Mouse (Mus musculus) testis, postnatal 10 days (tissue): ENCODE measurements around the gene Fam69a.
A peak's percentile ranks its signal among the peaks of the same experiment; 100 is the strongest.

Experiments used
- DNase-seq: peaks from one replicate; pipeline ENCODE4 v3.0.0; 2021; ENCODE audit warnings: low spot score

Gene Fam69a

GRCm38 (mm10) chr5:107904325-107904724, 82.6 kb downstream of the Fam69a start:
- DNase-seq = no peak

- no peak for DNase-seq
These were observed 85.8 kb downstream of the Fam69a start for GRCm38 (mm10) chr5:107901014-107901615.

- DNase-seq = peak; percentile 97
These were observed 86.5 kb downstream of the Fam69a start, which contains the start of gene Rpl5 for GRCm38 (mm10) chr5:107900206-107901013. Gene Rpl5 (plus strand): TSS chr5:107900502.

GRCm38 (mm10) chr5:107896265-107896664, 90.6 kb downstream of the Fam69a start:
- no peak for DNase-seq

GRCm38 (mm10) chr5:107894676-107895075, 92.2 kb downstream of the Fam69a start:
- DNase-seq = no peak

GRCm38 (mm10) chr5:107891515-107891914, 95.4 kb downstream of the Fam69a start:
- peak; percentile 60 for DNase-seq

- DNase-seq = no peak
These were observed 96.6 kb downstream of the Fam69a start for GRCm38 (mm10) chr5:107889994-107890888.

GRCm38 (mm10) chr5:107880710-107881109, 106.2 kb downstream of the Fam69a start:
- no peak for DNase-seq

- DNase-seq = no peak
These were observed 109.8 kb downstream of the Fam69a start for GRCm38 (mm10) chr5:107877053-107877452.

GRCm38 (mm10) chr5:107875261-107875611, 111.6 kb downstream of the Fam69a start:
- DNase-seq = no peak

- DNase-seq = no peak
These were observed 112.2 kb downstream of the Fam69a start, which contains the start of gene Evi5 for GRCm38 (mm10) chr5:107874561-107875260. Gene Evi5 (minus strand): TSS chr5:107875107.

GRCm38 (mm10) chr5:107873886-107874302, 113.0 kb downstream of the Fam69a start:
- DNase-seq = no peak

GRCm38 (mm10) chr5:107873330-107873729, 113.6 kb downstream of the Fam69a start:
- DNase-seq = no peak

GRCm38 (mm10) chr5:107869701-107870100, 117.2 kb downstream of the Fam69a start:
- no peak for DNase-seq

- DNase-seq = peak; percentile 90
These were observed 117.9 kb downstream of the Fam69a start for GRCm38 (mm10) chr5:107868905-107869424.

GRCm38 (mm10) chr5:107867970-107868904, 118.6 kb downstream of the Fam69a start:
- DNase-seq = peak; percentile 69

GRCm38 (mm10) chr5:107866127-107867126, 120.5 kb downstream of the Fam69a start:
- no peak for DNase-seq

GRCm38 (mm10) chr5:107863971-107864370, 122.9 kb downstream of the Fam69a start:
- DNase-seq = no peak

- no peak for DNase-seq
These were observed 127.9 kb downstream of the Fam69a start for GRCm38 (mm10) chr5:107858963-107859362.
